Mouse (Mus musculus) MEL (cell line): ENCODE results near the gene Gtpbp2.

Experiments used
- CTCF ChIP-seq, 3 experiments: IDR thresholded peaks in 2 of 3; conservative IDR thresholded peaks in 1 of 3; 2 replicates each; pipeline ENCODE4 v1.5.1; 2011 to 2012; ENCODE audit warnings: low read length in 3 of 3, low read depth in 2 of 3, mild to moderate bottlenecking in 2 of 3, improper control_type of control experiment in 1 of 3, inconsistent platforms in 1 of 3, mixed read lengths in 1 of 3, moderate library complexity in 1 of 3; ENCODE audit not compliant: control insufficient read depth in 1 of 3, insufficient read depth in 1 of 3, poor library complexity in 1 of 3, severe bottlenecking in 1 of 3
- E2F4 ChIP-seq: IDR thresholded peaks from 2 replicates; pipeline ENCODE4 v1.6.1; 2011; ENCODE audit warnings: low read depth, low read length, improper control_type of control experiment, borderline replicate concordance
- GATA1 ChIP-seq: IDR thresholded peaks from 2 replicates; pipeline ENCODE4 v1.6.1; 2011; ENCODE audit warnings: low read depth, low read length, improper control_type of control experiment
- MXI1 ChIP-seq: IDR thresholded peaks from 2 replicates; pipeline ENCODE4 v1.6.1; 2011; ENCODE audit warnings: mild to moderate bottlenecking, low read depth, low read length, improper control_type of control experiment
- SIN3A ChIP-seq: IDR thresholded peaks from 2 replicates; pipeline ENCODE4 v1.6.1; 2012; ENCODE audit warnings: low read length, improper control_type of control experiment, inconsistent platforms
- TCF12 ChIP-seq: IDR thresholded peaks from 2 replicates; pipeline ENCODE4 v1.6.1; 2014; ENCODE audit warnings: low read depth, mild to moderate bottlenecking, inconsistent platforms, low read length, improper control_type of control experiment, moderate library complexity

GRCm38 (mm10) chr17:46123953-46124700 is 36.7 kb upstream of the Gtpbp2 start:
- TF ChIP-seq GATA1 (no peak), MXI1 (no peak), E2F4 (no peak), CTCF (IDR thresholded peaks at IDR 0.05 in 2 of 3, conservative IDR thresholded peaks at IDR 0.05 in 1 of 3; ENCODE audit: control insufficient read depth in 1 of 3, insufficient read depth in 1 of 3, low read depth in 2 of 3, low read length in 3 of 3, poor library complexity in 1 of 3, severe bottlenecking in 1 of 3) (no peak), TCF12 (no peak), SIN3A (no peak)
